Mouse (Mus musculus) ES-E14 (cell line): ENCODE data around the gene Agap1. TPM values are rescaled to one million over a fixed set of nuclear protein-coding genes. Genes with fewer than 3 reads are reported as not detected.

Source experiments
- DNase-seq: peaks from one replicate; pipeline ENCODE4 v3.0.0-alpha.2; 2013; ENCODE audit warnings: low read depth, low spot score
- H3K27ac ChIP-seq: 2 replicates; pipeline ENCODE4 v1.5.1; 2012; ENCODE audit warnings: low read depth, mild to moderate bottlenecking, low read length, moderate library complexity, mixed read lengths; ENCODE audit not compliant: poor library complexity, insufficient read depth, severe bottlenecking
- H3K36me3 ChIP-seq: 2 replicates; pipeline ENCODE4 v1.6.1; 2012; ENCODE audit warnings: mild to moderate bottlenecking, low read length, moderate library complexity, mixed read lengths; ENCODE audit not compliant: control insufficient read depth, poor library complexity, insufficient read depth, severe bottlenecking
- H3K4me1 ChIP-seq, 2 experiments: fragments of 150-350 bp in 1 of 2; sonication (generic) in 1 of 2; 2 replicates each; pipeline ENCODE4 v1.6.1; 2012; ENCODE audit warnings: low read length in 2 of 2, mild to moderate bottlenecking in 1 of 2, mixed read lengths in 1 of 2; ENCODE audit not compliant: control insufficient read depth in 2 of 2, insufficient read depth in 2 of 2, poor library complexity in 1 of 2
- H3K4me3 ChIP-seq, 2 experiments: fragments of 150-350 bp in 1 of 2; sonication (generic) in 1 of 2; 2 replicates each; pipeline ENCODE4 v1.5.1; 2012; ENCODE audit warnings: low read length in 2 of 2, low read depth in 1 of 2, mild to moderate bottlenecking in 1 of 2, mixed read lengths in 1 of 2; ENCODE audit not compliant: insufficient read depth in 1 of 2, poor library complexity in 1 of 2, severe bottlenecking in 1 of 2
- H3K9ac ChIP-seq: 2 replicates; pipeline ENCODE4 v1.6.1; 2012; ENCODE audit warnings: low read depth, mild to moderate bottlenecking, low read length, mixed read lengths; ENCODE audit not compliant: poor library complexity, insufficient read depth, severe bottlenecking
- H3K9me3 ChIP-seq: fragments of 150-350 bp; sonication (generic); 2 replicates; pipeline ENCODE4 v1.6.1; 2012; ENCODE audit warnings: low read depth, mild to moderate bottlenecking, low read length; ENCODE audit not compliant: control insufficient read depth, insufficient read depth
- CHD2 ChIP-seq: IDR thresholded peaks from 2 replicates; pipeline ENCODE4 v1.6.1; 2014; ENCODE audit warnings: mild to moderate bottlenecking, low read depth, low read length, inconsistent platforms
- HCFC1 ChIP-seq: IDR thresholded peaks from 2 replicates; pipeline ENCODE4 v1.6.1; 2012; ENCODE audit warnings: low read length, inconsistent platforms, borderline replicate concordance; ENCODE audit not compliant: insufficient read depth
- MAFK ChIP-seq: IDR thresholded peaks from 2 replicates; pipeline ENCODE4 v1.6.1; 2014; ENCODE audit warnings: mild to moderate bottlenecking, low read depth, low read length, inconsistent platforms; ENCODE audit not compliant: insufficient read depth
- ZC3H11A ChIP-seq: IDR thresholded peaks from 2 replicates; pipeline ENCODE4 v1.6.1; 2012; ENCODE audit warnings: low read depth, mild to moderate bottlenecking, inconsistent platforms, low read length, borderline replicate concordance
- ZNF384 ChIP-seq: IDR thresholded peaks from 2 replicates; pipeline ENCODE4 v1.6.1; 2012; ENCODE audit warnings: low read depth, low read length, inconsistent platforms
- in situ Hi-C, 2 experiments: fragments of 600-800 bp; cut with MboI; formaldehyde crosslinking; loops; one replicate each; pipeline ENCODE4 v1.15.1; 2025; ENCODE audit warnings: low sequenced_read_pairs in 2 of 2, inconsistent platforms in 1 of 2; ENCODE audit not compliant: unreplicated experiment in 2 of 2
- total RNA-seq: library from RNA; depleted of rRNA; stranded (reverse); fragments of 300-350 nt; gene quantifications from 2 replicates; pipeline ENCODE4 v1.2.3, GENCODE M21; 2012

Agap1 gene
- total RNA-seq, 1 experiment: 19.8 TPM

DNA sequence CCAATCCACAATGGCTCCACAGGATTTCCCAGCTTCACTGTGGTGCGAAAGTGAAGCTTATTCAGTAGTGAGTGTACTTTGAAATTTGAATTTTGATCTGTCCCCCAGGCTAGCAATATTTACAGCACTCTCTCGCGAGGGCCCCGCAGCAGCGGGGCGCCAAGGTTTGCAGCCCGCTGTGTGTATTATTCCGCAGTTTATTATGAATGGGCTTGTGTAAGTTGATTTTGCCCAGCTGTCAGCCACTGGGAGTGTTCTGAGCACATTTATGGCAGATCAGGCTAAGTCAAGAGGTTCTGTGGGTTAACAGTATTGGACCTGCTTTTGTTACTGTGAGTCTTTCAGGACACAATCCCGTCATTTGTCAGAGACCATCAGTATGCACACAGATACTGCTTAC lies 40.0 kb upstream of the Agap1 start:
- Histone ChIP-seq H3K9ac (no peak overlapping the region), H3K9me3 (no peaks in the 10 kb centered on the region), H3K4me3 (no peak overlapping the region), H3K4me1 (no peaks in the 10 kb centered on the region), H3K27ac (no peak overlapping the region), H3K36me3 (no peaks in the 10 kb centered on the region)
- TF ChIP-seq HCFC1 (no peak), ZC3H11A (no peak), MAFK (no peak), CHD2 (no peak), ZNF384 (no peak)
- DNase-seq: no peak
- in situ Hi-C loops: no loop called here

DNA sequence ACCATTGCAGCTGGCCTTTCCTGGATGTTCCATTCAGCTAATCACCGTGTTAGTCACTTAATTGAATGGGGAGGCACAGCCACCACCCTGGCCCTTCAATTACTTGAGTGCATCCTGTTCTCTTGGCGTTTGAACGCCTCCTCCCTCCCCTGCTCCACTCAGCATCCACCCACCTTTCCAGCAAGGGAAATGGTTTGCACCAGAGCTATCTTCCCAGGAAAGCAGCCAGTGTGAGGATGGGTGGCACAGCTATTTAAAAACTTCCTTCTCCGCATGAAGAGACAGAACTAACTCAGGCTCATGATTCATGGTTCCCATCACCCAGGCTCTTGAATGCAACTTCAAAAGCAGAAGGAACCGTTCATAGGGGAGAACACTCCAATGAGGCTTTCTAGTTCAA lies 37.7 kb upstream of the Agap1 start:
- in situ Hi-C loops: no loop called here
- DNase-seq: no peak
- Histone ChIP-seq H3K9ac (no peak overlapping the region), H3K27ac (no peak overlapping the region), H3K4me3 (no peak overlapping the region), H3K9me3 (no peaks in the 10 kb centered on the region), H3K4me1 (no peaks in the 10 kb centered on the region), H3K36me3 (no peaks in the 10 kb centered on the region)
- no peak for TF ChIP-seq MAFK
- no peak for TF ChIP-seq HCFC1
- no peak for TF ChIP-seq ZNF384
- no peak for TF ChIP-seq CHD2
- no peak for TF ChIP-seq ZC3H11A

- DNase-seq: no peak
- H3K9me3 ChIP-seq: no peaks in the 10 kb centered on the region
Measured at GRCm38 (mm10) chr1:89420642-89421041, 34.0 kb upstream of the Agap1 start.

GRCm38 (mm10) chr1:89421401-89421800 lies 33.2 kb upstream of the Agap1 start:
- no peak for DNase-seq
- no peaks in the 10 kb centered on the region for H3K4me1 ChIP-seq
- no peak overlapping the region for H3K4me3 ChIP-seq
- in situ Hi-C loops: no loop called here
- H3K9ac ChIP-seq: no peak overlapping the region
- H3K36me3 ChIP-seq: no peaks in the 10 kb centered on the region
- no peak overlapping the region for H3K27ac ChIP-seq
- H3K9me3 ChIP-seq: no peaks in the 10 kb centered on the region
- no peak for TF ChIP-seq ZC3H11A
- TF ChIP-seq ZNF384: no peak
- TF ChIP-seq CHD2: no peak
- TF ChIP-seq MAFK: no peak
- no peak for TF ChIP-seq HCFC1

More at GRCm38 (mm10) chr1:89420642-89421041, 34.0 kb upstream of the Agap1 start:
- Histone ChIP-seq H3K9ac (no peak overlapping the region), H3K27ac (no peak overlapping the region), H3K4me3 (no peak overlapping the region), H3K4me1 (no peaks in the 10 kb centered on the region), H3K36me3 (no peaks in the 10 kb centered on the region)
- in situ Hi-C loops: no loop called here
- TF ChIP-seq CHD2 (no peak), HCFC1 (no peak), ZNF384 (no peak), ZC3H11A (no peak), MAFK (no peak)

- Histone ChIP-seq H3K4me1 (no peaks in the 10 kb centered on the region), H3K36me3 (no peaks in the 10 kb centered on the region), H3K9me3 (no peaks in the 10 kb centered on the region), H3K27ac (no peak overlapping the region), H3K4me3 (no peak overlapping the region), H3K9ac (no peak overlapping the region)
- TF ChIP-seq MAFK (no peak), HCFC1 (no peak), ZNF384 (no peak)
- in situ Hi-C loops: no loop called here
- DNase-seq: no peak
Measured at GRCm38 (mm10) chr1:89424563-89424962, 30.0 kb upstream of the Agap1 start.
